Mouse (Mus musculus) kidney, postnatal 25 days (tissue): ENCODE measurements around the gene Pcsk1n.
"Not testable (repeated sequence)": the region's sequence is repeated elsewhere in the genome, so short reads cannot be mapped to it uniquely, and the experiment has no call there.

ENCODE experiments used
- DNase-seq, 2 experiments: peaks; one replicate each; pipeline ENCODE4 v3.0.0; 2021; ENCODE audit warnings: mixed read lengths in 2 of 2

Gene Pcsk1n

DNA sequence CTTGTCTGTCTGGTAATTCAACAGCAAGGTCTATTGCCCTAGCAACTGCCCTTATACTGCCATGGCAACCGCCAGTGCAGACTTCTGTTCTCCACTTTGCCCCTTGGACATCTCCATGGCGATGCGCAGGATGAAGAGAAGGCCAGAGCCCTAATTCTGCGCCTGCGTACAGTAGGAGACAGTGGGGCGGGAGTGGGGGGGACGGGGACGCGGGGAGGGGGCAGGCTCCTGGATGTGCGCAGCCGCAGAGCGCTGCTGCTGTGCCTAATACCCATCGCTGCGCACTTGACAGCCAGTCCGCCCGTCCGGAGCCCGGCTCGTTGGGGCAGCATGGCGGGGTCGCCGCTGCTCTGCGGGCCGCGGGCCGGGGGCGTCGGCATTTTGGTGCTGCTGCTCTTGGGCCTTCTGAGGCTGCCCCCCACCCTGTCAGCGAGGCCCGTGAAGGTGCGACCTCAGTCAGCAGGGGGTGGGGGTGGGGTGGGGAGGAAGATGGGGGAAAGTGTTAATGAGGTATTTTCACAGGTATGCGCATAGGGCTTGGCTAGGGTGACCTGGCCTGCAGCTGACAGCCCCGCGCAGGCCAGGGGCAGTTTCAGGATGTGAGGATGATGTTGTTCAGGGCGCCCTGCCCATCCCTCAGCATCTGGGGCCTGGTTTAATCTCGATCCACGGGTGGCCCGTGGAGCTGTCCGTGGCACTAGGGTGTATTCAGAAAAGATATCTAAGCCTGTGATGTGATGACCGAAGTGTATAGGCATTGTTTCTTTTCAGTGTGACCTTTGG lies at the start of gene Pcsk1n:
Gene Pcsk1n (plus strand): TSS at position 222 of the 783 bp plus-strand sequence.
- DNase-seq, result no peak

GRCm38 (mm10) chrX:7869826-7870225 lies 49.8 kb upstream of the Pcsk1n start:
- no peak for DNase-seq

GRCm38 (mm10) chrX:7878007-7878419 lies 41.6 kb upstream of the Pcsk1n start, which contains the start of gene Pim2:
Gene Pim2 (plus strand): TSS chrX:7878262.
- peak; percentile 86 to 94 for DNase-seq

DNA sequence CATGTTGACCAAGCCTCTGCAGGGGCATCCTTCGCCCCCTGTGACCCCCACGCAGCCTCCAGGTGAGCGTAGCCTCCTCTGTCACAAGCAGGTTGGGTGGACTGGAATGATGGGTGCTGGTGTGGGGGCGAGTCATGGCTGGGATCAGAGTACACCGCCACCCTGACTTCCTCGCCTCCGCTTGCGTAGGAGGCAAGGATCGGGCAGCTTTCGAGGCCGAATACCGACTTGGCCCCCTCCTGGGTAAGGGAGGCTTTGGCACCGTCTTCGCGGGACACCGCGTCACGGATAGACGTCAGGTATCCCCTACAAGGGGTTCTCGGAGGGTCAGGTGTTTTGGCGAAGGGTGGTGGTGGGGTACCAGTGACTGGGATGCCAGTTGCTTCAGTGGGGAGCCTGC lies 41.1 kb upstream of the Pcsk1n start:
- DNase-seq, result peak in 1 of 2 experiments; percentile 44

- peak; percentile 70 to 86 for DNase-seq
These were observed 39.8 kb upstream of the Pcsk1n start for GRCm38 (mm10) chrX:7879819-7880218.

- DNase-seq, result peak; percentile 88 to 96
These were observed 35.6 kb upstream of the Pcsk1n start, which contains the start of gene Slc35a2 for GRCm38 (mm10) chrX:7883841-7884567. Gene Slc35a2 (plus strand): TSS chrX:7884028.

GRCm38 (mm10) chrX:7898211-7898610 lies 21.4 kb upstream of the Pcsk1n start:
- no peak for DNase-seq

- peak; percentile 92 to 96 for DNase-seq
These were observed 20.4 kb upstream of the Pcsk1n start, which contains the start of the genes Pqbp1 and Timm17b for GRCm38 (mm10) chrX:7898880-7899874. Gene Pqbp1 (minus strand): TSS chrX:7899269. Gene Timm17b (plus strand): TSS chrX:7899357.

- DNase-seq, result no peak
These were observed 15.2 kb upstream of the Pcsk1n start for GRCm38 (mm10) chrX:7904441-7904840.

DNA sequence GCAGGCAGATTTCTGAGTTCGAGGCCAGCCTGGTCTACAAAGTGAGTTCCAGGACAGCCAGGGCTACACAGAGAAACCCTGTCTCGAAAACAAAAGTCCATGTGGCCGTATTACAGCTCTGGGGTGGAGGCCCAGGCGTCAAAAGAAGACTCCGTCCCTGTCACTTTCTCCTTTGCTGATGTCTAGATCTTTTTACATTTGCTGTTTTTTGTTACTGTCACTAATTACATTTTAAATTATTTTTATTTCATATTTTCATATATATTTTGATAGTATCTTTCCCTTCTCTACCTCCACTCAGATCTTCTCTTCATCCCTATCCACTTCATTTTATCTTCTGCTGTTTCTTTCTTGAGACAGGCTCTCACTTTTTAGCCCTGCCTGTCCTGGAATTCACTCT lies 11.9 kb upstream of the Pcsk1n start, which contains the start of gene Gm10491:
Gene Gm10491 (minus strand): TSS at position 101 of the 400 bp plus-strand sequence.
- DNase-seq, result no peak

DNA sequence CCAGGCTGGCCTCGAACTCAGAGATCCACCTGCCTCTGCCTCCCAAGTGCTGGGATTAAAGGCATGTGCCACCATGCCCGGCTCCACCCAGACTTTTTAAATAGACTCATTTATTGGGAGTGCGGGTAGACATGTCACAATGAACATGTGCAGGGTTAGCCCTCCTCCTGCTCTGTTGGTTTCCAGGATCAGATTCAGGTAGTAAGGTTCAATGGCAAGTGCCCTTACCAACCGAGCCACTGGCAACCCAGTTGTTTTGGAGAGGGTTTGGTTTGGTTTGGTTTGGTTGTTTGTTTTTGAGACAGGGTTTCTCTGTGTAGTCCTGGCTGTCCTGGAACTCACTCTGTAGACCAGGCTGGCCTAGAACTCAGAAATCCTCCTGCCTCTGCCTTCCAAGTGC lies 10.4 kb upstream of the Pcsk1n start, which contains the start of gene Gm10490:
Gene Gm10490 (plus strand): TSS at position 301 of the 400 bp plus-strand sequence.
- not testable (repeated sequence) for DNase-seq

GRCm38 (mm10) chrX:7910473-7910872 lies 9.1 kb upstream of the Pcsk1n start:
- no peak for DNase-seq

- peak in 1 of 2 experiments; percentile 34 for DNase-seq
These were observed 4.0 kb upstream of the Pcsk1n start for GRCm38 (mm10) chrX:7915669-7916068.

GRCm38 (mm10) chrX:7917960-7918359 lies 1.7 kb upstream of the Pcsk1n start:
- DNase-seq, result not testable (repeated sequence)

DNA sequence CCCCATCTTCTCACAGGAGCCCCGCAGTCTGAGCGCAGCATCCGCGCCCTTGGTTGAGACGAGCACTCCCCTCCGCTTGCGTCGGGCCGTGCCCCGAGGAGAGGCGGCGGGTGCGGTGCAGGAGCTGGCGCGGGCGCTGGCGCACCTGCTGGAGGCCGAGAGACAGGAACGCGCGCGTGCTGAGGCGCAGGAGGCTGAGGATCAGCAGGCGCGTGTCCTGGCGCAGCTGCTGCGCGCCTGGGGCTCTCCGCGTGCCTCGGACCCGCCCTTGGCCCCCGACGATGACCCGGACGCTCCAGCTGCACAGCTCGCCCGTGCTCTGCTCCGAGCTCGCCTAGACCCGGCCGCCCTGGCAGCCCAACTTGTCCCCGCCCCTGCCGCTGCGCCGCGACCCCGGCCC lies 2.4 kb downstream of the Pcsk1n start:
- no peak for DNase-seq

DNA sequence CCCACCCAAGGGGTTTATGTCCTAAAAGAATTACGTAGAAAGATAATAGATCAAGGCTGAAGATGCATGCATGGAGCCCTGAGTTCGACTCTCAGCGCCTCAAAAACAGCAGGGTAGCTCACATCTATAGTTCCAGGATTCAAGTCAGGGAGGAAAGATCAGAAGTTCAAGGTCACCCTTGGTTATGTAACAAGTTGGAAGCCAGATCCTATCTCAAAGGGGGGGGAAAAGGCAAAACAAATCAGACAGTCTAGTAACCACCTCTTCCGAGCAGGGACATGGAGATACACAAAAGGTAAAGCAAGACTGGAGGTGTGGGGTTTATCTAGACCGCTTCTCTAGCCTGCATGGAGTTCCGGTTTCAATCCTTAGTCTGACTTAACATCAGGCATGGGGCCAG lies 6.6 kb downstream of the Pcsk1n start:
- peak in 1 of 2 experiments; percentile 14 for DNase-seq

- DNase-seq, result peak in 1 of 2 experiments; percentile 21
These were observed 7.5 kb downstream of the Pcsk1n start for GRCm38 (mm10) chrX:7927116-7927515.

- no peak for DNase-seq
These were observed 8.7 kb downstream of the Pcsk1n start, which contains the start of gene Eras for GRCm38 (mm10) chrX:7928270-7928790. Gene Eras (minus strand): TSS chrX:7928607.

GRCm38 (mm10) chrX:7936874-7937273 lies 17.3 kb downstream of the Pcsk1n start:
- no peak for DNase-seq

DNA sequence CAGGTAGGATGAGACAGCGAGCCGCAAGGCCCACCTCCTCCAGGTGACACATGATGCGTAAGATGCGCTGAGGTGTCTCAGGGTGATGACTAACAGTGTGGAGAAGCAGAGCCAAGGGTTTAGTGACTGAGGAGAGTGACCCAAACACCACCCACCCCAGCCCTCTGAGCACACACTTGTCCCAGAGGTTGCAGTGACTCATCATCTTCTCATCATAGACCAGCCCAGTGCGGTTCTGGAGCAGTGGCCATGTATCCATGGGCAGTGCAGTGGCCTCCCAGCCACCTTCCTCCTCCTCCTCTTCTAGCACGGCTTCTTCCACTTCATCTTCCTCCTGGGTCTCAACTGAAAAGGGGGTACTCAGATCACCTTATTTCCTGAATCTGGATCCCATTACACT lies 18.0 kb downstream of the Pcsk1n start:
- DNase-seq, result no peak

DNA sequence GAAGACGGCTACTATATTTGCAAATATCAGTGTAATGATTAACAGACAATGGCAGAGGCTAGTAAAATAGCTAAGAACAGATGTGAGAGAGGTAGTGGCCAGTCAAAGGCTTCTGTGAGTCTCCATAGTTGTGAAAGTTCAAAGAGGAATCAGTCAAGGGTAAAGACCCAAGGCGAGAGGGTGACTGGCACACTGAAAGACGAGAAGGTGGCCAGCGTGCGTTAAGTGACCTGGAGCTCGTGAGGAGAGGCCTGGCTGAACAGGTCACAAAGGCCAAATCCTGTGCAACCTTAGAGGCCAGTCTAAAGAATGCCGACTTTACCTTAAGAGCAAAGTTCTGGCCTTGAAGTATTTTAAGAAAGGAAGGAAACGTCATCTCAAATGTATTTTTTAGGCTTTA lies 26.0 kb downstream of the Pcsk1n start:
- peak; percentile 24 to 62 for DNase-seq
